Mouse (Mus musculus) right cerebral cortex, postnatal 25 days (tissue): ENCODE data around the gene Cyp4f39.
A peak's percentile ranks its signal among the peaks of the same experiment; 100 is the strongest.
"Not testable (repeated sequence)": the region's sequence is repeated elsewhere in the genome, so short reads cannot be mapped to it uniquely, and the experiment has no call there.

Source experiments
- DNase-seq: peaks from one replicate; pipeline ENCODE4 v3.0.0; 2022

Gene Cyp4f39

DNA sequence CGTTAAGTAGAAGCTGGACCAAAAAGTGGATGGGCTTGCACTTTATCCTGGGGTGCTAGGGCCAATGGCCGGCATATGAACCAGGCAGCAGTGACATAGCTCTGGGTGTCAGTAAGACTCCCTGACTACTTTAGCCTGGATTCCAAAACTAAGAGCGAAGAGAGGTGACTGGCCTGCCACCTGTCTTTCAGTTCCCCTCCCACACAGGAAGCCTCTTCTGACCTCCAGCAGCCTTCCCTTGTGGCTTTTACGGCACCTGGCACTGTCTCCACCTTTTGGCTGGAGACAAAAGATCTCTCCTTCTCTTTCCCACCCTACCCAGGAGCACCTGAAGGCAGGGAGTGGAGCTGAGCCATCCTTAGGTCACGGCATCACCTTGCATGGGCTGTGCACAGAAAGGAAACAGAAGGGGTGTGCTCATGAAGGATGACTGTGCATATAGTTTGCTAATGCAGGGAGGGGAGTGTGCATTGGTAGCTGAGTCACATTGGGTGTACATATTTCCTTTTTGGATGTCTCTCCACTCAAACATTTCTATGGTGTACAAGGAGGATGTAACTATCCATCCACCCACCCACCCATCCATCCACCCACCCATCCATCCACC is 22.5 kb downstream of the Cyp4f39 start:
- no peak for DNase-seq

DNA sequence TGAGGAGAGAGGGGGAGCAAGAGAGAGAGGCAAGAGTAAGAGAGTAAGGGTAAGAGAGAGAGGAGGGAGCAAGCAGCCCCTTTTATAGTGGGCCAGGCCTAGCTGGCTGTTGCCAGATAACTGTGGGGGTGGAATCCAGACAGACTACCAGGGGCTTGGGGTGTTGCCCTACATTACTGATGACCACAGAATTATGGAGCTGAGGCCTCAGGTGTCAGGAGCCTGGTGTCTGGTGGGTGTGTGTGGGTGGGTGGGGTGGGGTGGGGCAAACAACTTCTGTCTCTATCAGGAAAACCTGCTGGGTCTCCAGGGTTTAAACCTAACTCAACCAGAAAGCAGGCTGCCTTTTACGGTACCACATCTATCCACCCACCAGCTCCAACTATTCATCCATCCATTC is 24.7 kb downstream of the Cyp4f39 start:
- DNase-seq, result no peak

DNA sequence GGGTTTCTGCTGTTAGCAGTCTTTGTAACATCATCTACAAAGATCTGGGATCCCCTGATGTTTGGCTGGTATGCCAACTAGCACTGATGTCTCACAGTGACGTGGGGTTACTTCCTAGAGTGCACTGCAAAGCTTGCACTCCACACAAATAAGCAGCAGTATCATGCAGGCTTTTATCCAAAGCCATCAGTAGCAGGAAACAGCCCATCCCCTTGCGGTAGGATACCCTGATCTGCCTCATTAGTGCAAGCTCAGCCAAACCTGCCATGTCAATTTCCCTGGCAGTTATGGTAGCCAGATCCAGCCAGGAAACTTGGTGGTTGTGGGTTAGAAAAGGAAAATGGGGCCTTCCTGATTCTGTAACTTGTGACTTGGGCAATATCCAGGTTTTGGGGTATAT is 26.2 kb downstream of the Cyp4f39 start:
- DNase-seq, result no peak

DNA sequence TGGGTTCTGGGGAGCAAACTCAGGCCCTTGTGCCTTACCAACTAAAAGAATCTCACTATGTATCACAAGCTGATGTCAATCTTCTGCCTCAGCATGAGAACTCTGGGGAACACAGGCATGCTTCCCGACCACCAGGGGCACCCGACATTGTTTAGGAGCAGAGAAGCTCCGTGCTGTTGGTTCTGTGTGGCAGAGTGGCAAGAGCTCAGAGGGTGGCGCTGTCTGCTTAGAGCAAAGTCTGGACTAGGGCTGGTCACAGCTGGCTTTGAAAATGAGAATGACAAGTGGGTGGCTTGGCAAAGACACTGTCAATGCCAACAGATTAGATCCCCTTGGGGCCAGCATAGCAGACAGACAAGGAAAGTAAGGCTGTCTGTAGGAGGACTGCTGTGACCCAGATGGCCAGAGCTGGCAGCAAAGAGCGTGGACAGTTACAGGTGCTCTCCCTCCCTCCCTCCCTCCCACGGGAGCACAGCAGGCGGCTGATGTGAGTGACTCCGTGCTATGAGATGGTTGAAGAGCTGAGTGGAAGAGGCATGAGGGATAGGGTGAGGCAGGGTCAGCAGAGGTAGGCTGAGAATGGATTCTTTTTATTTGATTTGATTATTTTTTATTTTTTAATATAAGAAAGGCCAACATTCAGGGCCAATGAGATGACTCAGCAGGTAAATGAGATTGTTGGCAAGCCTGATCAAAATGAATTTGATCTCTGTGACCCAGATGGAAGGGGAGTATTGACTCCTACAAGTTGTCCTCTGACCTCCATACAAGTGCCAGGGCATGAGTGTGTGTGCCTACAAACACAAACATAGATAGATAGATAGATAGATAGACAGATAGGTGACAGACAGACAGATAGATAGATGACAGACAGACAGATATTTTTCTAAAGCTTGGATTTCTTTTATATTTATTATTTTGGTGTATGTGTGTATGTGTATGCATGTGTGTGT is 27.3 kb downstream of the Cyp4f39 start:
- DNase-seq, result no peak

DNA sequence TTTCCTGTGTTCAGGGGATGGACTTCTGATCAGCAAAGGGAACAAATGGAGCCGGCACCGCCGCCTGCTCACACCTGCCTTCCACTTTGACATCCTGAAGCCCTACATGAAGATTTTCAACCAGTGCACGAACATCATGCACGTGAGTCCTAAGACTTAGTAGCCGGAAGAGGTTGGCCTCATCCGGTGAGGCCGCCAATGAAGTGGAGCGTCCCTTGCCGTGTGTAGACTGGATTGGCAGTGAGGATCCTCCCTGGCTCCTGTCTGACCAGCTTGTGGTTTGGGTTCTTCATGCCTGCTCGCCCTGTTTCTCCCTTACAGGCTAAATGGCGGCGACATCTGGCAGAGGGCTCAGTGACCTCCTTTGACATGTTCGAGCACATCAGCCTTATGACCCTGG is 29.2 kb downstream of the Cyp4f39 start:
- DNase-seq, result no peak

DNA sequence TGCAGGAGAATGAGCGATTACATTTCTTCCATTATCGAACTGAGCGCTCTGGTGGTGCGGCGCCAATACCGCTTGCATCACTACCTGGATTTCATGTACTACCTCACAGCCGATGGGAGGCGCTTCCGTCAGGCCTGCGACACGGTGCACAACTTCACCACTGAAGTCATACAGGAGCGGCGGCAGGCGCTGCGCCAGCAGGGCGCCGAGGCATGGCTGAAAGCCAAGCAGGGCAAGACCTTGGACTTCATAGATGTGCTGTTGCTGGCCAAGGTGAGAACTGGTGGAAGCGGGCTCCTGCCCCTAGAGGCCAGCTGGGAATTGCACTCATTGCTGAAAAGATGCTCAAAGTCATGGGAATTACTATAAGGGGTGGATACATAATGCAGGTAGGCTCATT is 30.7 kb downstream of the Cyp4f39 start:
- peak; percentile 45 for DNase-seq

DNA sequence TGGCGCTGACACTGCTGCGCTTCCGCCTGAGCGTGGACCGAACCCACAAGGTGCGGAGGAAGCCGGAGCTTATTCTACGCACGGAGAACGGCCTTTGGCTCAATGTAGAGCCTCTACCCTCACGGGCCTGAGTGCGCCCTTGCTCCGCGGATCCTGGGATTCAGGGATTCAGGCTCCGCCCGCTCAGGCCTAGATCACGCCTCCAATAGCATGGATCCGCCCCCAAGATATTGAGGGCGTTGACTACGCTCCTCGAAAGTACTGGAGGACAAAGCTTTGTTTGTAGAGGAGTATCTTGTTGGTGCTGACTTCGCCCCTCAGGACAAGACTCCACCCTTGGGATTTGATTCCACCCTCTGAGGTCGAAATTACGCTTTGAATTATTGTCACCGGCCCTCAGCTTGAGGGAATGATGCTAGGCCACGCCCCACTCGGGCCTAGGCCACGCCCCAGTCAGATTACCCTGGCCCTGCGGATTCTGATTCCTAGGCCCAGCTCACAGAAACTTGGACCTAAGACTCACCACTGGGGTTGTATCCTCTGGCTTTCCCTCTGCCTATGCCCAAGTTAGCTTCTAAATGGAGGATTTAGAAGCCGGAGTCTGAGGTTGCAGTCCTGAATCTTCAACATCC is 39.9 kb downstream of the Cyp4f39 start:
- DNase-seq, result no peak

DNA sequence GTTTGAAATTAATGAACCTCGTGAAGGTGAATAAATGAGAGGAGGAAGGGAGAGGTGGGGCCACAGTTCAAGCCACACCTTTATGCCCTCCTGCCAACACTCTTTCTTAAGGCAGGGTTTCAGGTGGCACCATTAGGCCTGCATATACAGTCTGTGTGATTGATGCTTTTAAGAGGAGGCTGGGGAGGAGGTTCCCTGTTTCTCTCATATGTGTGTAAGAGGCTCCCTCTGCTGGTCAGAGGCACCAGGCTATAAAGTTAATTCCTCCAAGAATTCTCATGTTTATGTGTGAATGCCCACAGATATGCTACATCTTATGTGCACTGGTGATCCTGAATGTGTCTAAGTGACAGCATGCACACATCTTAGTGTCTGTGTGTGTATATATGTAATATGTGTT is 42.1 kb downstream of the Cyp4f39 start:
- peak; percentile 31 for DNase-seq

DNA sequence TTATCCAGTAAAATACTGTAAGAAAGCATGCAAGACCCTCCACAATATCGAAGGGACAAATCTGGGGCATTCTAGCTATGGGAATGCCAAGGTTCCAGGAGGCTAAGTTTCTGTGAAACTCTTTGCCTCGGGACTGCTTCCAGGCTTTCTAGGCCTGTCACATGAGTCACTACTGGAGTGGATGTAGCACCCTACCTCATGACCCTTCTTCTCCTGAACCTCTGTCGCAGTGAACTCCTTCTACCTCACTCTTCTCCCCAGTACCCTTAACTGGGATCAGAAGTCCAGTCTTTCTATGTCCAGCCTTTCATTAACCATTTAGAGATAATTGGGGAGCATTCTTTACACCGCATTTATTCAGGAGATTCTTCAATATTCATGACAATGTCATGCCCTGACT is 48.0 kb downstream of the Cyp4f39 start:
- DNase-seq, result not testable (repeated sequence)

DNA sequence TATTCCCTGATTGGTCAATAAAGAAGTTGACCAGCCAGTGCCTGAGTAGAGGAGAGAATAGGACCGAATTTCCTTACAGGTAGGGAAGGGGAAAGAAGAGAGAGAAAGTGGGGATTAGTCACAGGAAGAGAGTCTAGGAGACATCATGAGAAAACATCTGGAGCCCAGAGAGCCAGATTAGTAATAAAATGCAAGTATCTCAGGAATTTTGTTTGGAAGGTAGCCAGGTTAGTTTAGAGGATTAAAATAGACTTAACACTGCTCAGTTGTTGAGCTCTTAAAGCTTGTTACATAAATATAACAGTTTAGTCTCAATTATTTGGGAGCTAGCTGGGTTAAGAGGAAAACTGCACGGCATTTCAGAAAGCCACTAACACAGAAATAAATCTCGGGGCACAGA is 48.5 kb downstream of the Cyp4f39 start:
- no peak for DNase-seq

DNA sequence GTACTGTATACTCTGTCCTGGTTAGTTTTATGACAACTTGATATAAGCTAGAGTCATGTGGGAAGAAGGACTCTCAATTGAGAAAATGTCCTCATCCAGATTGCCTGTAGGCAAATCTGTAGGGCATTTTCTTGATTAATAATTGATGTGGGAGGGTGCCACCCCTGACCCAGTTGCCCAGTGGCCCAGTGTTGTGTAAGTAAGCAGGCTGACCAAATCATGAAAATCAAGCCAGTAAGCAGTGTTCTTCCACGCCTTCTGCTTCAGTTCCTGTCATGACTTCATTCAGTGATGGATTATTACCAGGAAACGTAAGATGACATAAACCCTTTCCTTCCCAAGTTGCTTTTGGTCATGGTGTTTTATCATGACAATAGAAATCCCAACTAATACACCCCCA is 50.6 kb downstream of the Cyp4f39 start:
- no peak for DNase-seq

DNA sequence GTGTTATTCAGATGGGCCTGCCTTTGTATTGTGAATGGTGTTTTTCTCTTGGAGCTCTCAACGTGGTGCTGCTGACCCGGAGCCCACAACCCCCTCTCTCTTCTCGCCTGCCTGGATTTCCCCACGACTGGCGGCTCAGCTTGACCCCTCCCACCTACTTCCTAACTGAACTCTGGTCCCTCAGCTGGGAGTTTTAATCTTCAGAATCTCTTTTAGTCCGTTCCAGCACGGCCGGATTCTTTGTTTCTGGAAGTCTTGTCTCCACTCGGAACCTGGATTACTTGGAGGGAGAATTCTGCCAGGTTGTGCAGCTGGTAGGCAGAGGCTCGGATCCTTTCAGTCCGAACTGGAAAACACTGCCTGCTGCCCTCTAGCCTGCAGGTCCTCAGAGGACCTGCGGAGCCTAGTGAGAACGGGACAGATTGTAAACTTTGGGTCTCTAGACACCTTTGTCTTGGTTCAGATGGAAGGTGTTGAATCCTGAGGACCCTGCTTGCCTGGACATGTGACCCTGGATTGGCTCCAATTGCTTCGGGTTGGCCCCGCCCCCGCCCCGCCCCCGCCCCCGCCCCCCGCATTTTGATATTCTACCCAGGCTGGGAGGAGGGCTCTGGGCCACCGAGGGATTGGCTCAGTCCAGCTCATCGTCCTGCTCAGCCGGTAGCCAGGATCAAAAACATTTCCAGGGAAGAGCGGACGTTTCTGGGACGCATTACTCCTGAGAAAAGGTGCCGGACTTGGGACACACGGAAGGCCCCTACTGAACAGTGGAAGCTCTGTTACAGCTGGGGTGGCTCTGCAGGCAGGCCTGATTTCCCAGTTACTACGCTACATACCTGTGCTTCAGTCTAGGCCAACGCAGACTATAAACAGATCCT is 53.6 kb downstream of the Cyp4f39 start, which contains the start of gene Cyp4f17:
Gene Cyp4f17 (plus strand): TSS at position 200 of the 878 bp plus-strand sequence.
- DNase-seq, result no peak

DNA sequence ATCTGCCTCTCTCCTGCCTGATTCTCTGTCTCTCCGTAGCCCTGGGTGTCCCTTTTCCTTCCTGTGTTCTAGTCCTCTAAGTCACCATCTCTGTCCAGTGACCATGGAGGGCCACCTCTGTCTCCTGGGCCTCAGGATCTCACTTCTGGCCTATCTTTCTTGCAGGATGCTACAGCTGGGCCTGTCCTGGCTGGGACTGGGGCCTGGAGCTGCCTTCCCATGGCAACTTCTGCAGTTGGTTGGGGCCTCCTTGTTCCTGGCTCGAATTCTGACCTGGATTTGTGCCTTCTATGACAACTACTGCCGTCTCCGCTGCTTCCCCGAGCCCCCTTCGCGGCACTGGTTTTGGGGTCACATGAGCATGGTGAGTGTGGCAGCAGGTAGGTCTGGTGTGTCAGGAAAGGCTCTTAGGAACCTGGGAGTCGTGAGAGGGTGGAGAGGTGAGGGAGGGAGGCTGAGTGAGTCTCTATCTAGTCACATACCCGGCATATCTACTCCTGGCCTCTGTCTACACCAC is 54.3 kb downstream of the Cyp4f39 start:
- DNase-seq, result no peak

DNA sequence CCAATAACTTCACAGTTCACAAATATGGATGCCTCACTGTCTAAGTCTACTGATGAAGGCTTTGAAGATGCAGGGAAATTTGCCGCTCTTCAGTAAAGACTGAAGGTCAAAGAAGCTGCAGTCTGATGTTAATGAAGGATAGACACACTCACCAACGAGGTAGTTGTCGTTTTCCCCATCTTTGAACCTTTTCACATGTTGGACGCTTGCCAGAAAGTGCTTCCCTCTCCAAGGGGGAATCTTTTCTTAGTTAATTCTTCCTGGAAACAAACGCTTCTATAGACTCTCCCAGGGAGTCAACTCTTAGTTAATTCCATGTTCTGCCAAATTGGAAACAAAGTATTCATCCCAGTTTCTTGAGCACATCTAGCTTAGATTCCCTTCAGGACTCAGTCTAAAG is 63.6 kb downstream of the Cyp4f39 start:
- DNase-seq, result no peak

DNA sequence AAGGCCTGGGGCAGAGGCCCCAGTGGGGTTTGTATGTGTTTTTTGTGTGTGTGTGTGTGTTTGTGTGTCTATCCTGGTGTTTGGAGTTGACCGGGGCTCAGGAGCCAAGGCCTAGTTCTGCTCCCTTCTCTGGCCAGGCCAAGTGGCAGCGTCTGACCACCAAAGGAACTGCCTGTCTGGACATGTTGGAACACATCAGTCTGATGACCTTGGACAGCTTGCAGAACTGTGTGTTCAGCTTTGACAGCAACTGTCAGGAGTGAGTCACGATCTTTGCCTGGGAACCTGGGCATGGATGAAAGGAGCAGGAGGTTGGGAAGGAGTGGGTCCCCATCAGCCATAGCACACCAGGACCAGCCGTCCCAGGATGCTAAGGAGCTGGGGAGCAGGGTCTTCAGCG is 69.5 kb downstream of the Cyp4f39 start:
- DNase-seq, result no peak

DNA sequence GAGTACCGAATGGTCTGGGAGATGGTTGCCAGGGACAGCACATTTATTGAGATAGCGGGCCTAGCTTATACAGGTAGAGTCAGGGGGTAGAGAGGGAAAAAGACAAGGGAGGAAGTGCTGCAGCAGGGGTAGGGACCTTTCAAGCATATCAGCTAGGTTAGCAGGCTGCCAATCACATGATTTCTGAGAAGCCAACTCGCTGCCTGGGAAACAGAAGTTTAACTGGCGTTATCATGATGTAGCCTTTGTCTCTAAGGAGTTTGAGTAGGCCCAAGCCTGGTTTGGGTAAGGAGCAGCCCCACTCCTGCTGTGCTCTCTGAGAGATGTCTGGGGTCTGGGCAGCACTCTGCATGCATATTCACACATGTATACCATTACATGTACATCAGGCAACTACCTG is 69.9 kb downstream of the Cyp4f39 start:
- DNase-seq, result no peak

DNA sequence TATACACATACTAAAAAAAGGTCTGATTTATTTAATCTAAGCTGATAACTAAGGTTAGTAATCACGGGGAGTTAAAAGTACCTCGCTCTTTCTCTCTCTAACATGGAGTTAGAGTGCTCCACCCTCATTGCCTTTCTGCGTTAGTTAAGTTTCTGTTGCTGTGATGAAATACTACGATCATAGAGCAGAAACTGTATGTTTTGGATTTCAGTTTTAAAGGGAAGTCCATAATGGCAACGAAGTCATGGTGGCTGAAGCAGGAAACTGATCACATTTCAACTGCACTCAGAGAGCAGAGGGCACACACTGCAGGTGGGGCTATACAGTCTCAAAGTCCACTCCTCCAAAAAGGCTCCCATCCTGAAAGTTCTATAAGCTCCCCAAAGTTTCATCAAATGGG is 70.3 kb downstream of the Cyp4f39 start:
- no peak for DNase-seq

DNA sequence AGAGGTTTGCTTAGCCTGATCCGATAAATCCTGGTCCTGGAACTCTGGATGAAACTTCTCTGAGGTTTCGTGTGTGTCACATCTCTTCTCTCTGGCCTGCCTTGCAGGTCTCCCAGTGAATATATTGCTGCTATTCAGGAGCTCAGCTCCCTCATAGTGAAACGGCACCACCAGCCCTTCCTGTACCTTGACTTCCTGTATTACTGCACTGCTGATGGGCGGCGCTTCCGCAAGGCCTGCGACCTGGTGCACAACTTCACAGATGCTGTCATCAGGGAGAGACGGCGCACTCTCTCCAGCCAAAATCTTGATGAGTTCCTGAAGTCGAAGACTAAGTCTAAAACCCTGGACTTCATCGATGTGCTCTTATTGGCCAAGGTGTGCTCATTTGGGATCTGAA is 71.4 kb downstream of the Cyp4f39 start:
- DNase-seq, result no peak

DNA sequence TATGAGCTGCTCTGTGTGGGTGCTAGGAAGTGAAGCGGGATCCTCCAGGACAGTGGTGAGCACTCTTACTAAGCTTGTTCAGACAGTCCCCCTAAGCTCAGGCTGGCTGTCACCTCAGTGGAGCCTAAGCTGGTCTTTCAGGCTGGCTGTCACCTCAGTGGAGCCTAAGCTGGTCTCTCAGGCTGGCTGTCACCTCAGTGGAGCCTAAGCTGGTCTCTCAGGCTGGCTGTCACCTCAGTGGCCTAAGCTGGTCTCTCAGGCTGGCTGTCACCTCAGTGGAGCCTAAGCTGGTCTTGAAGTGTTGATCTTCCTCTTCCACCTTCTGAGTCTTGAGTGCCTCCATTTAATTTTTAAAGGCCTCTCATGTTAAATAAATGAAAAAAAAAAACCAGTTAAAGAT is 73.8 kb downstream of the Cyp4f39 start:
- DNase-seq, result not testable (repeated sequence)

DNA sequence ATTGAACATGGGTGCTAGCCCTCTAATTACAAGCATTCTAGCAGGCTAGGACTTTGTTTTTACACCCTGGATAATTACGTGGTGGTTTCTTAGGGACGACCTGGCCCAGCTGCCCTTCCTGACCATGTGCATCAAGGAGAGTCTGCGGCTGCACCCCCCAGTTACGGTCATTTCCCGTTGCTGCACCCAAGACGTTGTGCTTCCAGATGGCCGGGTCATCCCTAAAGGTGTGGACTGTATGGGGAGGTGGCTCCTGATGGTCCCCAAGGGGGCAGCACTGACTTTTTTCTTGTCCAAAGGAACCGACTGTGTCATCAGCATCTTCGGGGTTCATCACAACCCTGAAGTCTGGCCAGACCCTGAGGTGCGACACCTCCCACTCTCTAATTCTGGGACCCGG is 75.2 kb downstream of the Cyp4f39 start:
- DNase-seq, result no peak

DNA sequence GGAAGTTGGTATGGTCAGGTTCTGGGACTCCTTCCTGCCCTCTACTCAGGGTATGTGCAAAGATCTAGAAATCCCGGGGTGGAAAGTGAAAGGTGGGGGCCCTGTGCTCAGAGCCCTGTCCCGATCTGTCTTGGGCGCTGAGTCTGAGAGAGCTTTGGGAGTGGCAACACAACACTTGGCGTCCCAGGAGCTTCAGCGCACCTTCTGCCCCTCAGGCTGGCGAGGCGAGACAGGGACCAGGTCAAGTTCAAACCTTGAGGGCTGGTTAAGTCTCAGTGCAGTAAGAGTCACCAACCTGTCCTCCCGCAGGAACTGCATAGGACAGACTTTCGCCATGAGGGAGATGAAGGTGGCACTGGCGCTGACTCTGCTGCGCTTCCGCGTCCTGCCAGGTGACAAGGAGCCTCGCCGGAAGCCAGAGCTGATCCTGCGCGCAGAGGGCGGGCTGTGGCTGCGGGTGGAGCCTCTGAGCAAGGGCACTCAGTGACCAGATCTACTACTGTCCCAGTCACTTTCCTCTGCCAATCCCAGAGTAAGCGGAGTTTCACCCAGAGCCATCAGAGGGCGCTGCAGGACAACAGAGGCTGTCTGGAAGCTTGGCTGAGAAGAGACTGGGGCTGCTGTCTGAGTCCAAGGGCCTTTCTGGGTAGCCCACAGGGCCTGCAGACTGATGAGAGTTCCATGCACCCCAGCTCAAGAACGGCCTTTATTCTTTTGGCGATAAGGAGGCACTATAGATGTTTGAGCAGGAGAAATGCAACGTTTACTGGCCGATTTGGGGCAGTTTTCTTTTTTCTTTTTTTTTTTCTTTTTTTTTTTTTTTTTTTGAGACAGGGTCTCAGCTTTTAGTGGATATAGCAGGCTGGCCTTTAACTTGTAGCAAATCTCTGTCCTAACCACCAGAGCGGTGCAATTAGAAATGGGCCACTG is 76.2 kb downstream of the Cyp4f39 start:
- DNase-seq, result peak; percentile 79
